Mouse (Mus musculus) cerebral cortex, adult 2 months (tissue): Measurements from ENCODE around the gene Gm9639.

Experiments
- WGBS: fragments of 180-500 bp; shearing (Covaris S2); methylation state at CpG from one replicate; pipeline ENCODE4 v1.1.7; 2018; 5-methylcytosine and 5-hydroxymethylcytosine counted together

The Gm9639 gene

GRCm38 (mm10) chr10:77752312-77752711 is 42.6 kb downstream of the Gm9639 start:
- 63% methylated on average over 3 of the region's 3 CpGs for WGBS

- WGBS: 7% methylated on average over 1 of the region's 1 CpGs
Observed at GRCm38 (mm10) chr10:77751254-77751653, 43.6 kb downstream of the Gm9639 start, which contains the start of gene Gm9736. TSS of gene Gm9736 (minus strand) at chr10:77751354.

DNA sequence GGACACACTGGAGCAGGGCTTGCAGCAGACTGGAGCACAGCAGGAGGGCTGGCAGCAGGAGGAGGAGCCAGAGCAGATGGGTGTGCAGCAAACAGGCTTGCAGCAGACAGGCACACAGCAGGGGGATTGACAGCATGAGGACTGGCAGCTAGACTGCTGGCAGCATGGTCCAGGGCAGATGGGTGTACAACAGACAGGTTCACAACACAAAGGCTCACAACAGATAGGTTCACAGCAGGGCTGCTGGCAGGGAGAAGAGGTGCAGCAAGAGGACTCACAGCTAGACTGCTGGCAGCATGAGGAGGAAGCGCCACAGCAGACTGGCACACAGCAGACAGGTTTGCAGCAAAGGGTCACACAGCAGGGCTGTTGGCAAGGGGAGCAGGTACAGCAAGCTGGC is 44.2 kb downstream of the Gm9639 start:
- 48% methylated on average over 1 of the region's 1 CpGs for WGBS
